Mouse (Mus musculus): ENCODE measurements around the gene Bbox1. TPM values are rescaled to one million over a fixed set of nuclear protein-coding genes. Genes with fewer than 3 reads are reported as not detected.

Bbox1 gene
- polyA plus RNA-seq (2012; rRNA removed), result 3.1 and 3.9 TPM in 2 replicates

DNA sequence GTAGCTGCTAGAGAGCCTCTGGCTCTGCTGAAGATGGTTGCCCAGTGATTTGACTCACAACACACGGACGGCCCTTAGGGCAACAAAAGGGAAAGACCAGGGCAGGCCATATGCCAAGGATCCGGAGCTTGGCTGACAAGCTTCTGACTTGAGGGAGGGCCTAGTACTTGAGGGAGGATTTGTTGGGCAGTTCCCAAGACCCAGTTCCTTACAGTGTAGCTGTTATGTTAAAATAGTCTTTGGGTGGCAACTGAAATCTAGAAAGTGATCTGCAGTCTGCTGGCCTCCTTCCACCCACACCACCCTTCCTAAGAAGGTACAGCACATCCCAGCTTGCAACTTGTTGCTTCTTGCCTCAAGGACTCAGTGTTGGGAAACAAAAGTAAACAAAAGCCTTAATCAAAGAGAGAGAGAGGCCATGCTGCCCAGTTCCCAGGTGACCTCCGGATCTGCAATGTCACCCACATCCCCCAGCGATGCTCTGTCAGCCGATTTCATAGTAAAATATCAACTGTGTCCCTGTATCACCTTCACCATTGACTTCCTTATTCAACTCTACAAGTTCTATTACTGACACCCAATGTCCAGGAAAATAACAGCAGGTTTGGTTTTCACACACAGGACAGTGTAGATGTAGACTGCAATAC lies at the start of gene Bbox1:
Bbox1 (minus strand) TSS at position 52 of the 647 bp plus-strand sequence.
- peak; percentile 23 for DNase-seq (ENCODE audit: low spot score)

GRCm38 (mm10) chr2:110363855-110364254 lies 49.5 kb upstream of the Bbox1 start:
- DNase-seq (ENCODE audit: low spot score), result no peak

- DNase-seq (ENCODE audit: low spot score), result peak; percentile 55
Observed at GRCm38 (mm10) chr2:110362432-110363283, 48.3 kb upstream of the Bbox1 start, which contains the start of gene Fibin. Fibin (minus strand) TSS chr2:110363183.

DNA sequence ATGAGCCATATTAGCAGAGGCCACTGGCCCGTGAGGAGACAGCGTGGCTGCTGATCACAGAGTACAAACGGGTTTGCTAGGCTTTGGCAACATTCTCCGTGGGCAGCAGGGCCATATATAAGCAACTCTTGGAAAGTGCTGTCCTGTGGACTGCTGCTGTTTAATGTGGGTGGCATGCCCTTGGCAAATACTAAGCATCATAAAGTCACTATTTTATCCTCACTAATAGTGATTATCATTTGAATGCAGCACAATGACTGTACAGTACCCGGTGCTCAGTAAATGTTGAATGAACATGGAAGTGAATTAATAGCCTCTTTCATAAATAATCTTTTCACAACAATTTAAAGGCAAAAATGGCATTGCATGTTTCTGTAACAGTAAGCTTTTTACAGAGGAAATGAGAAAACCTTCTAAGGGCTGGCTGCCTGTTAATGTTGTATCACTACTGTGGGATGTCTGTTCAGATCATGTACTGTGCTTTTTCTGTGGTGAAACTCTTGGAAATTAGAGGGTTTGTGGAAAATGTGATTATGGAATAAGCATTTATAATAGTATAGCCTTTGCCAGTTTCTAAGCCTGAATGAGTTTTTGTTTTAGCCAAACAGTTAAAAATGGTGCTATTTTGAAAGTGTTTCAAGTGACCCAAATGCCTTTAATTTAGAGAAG lies 39.1 kb upstream of the Bbox1 start:
- DNase-seq (ENCODE audit: low spot score), result no peak

DNA sequence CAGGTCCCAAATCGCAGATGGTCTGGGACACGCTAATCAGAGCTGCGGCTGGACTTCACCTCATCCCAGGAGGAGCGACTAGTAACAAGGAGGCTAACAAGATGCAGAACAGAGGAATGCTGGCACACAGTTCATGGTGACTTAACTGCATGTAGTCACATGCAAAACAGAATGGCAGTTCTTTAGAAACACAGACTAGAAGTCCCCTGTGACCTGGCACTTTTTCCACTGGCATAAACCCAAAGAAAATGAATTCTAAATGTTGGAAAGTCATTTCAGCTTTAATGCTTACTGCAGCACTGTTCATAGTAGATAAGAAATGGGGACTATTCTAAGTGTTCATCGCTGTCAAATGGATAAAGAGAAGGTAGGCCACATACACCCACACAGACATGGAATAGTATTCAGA lies 37.5 kb upstream of the Bbox1 start:
- DNase-seq (ENCODE audit: low spot score), result no peak

GRCm38 (mm10) chr2:110351406-110351805 lies 37.0 kb upstream of the Bbox1 start:
- no peak for DNase-seq (ENCODE audit: low spot score)

DNA sequence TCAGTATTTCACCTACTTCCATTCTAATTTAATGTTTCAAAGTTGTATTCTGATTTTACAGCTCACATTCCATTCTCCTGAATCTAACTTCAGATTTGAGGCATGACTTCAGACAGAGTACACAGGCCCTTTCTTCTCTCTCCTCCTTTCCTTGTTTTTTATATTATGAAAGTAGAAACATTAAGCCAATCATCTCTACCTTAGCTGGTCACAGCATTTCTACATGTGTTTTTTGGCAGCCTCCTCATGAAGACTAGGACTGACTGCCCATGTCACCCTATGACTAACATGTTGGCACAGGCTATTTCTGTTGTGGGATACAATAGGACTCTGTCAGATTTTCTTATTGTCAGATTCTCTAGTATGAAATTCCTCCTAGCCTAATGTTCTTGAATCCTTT lies 14.6 kb upstream of the Bbox1 start:
- no peak for DNase-seq (ENCODE audit: low spot score)

DNA sequence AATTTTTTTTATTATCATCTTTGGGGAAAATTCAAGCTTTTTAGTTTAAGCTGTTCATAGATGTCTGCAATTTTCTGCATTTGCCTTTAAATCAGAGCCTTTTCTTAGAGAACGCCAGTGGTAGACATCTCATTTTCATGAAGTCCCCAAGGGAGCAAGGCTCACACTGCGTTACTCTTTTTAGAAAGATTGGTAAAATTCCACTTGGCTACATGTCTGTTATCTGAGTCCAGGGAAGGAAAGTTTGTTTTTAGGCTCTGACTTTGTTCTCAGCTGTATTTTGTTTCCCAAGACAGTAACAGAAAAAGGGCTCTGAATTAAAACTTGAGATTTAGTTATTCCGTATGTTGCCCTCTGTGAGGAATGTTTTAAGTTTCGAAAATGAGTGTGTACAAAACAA lies 5.6 kb upstream of the Bbox1 start:
- DNase-seq (ENCODE audit: low spot score), result no peak

GRCm38 (mm10) chr2:110319266-110319665 lies 4.9 kb upstream of the Bbox1 start:
- no peak for DNase-seq (ENCODE audit: low spot score)

GRCm38 (mm10) chr2:110318719-110319118 lies 4.4 kb upstream of the Bbox1 start:
- DNase-seq (ENCODE audit: low spot score), result no peak

- DNase-seq (ENCODE audit: low spot score), result no peak
Observed at GRCm38 (mm10) chr2:110316116-110316883, 1.9 kb upstream of the Bbox1 start.

DNA sequence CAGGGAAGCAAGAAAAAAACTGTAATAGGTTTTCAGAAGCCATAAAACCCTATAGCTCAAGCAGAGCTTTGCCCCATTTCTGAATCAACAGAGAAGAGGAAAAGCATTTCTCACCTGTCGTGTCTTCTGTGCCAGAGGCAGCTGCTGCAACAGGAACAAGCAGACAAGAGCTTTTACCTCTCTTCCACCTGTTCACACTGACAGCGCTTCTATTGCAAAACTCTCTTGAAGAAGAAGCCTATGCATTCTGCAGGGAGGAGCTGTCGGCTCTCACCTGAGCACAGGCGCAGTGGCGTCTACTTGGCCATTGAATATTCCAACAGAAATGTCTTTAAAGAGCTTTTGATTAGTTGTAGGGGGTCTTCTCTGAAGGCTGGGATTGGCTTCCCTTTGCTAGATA lies 286 bp downstream of the Bbox1 start:
- DNase-seq (ENCODE audit: low spot score), result no peak

- no peak for DNase-seq (ENCODE audit: low spot score)
Observed at GRCm38 (mm10) chr2:110313305-110313824, 995 bp downstream of the Bbox1 start.

DNA sequence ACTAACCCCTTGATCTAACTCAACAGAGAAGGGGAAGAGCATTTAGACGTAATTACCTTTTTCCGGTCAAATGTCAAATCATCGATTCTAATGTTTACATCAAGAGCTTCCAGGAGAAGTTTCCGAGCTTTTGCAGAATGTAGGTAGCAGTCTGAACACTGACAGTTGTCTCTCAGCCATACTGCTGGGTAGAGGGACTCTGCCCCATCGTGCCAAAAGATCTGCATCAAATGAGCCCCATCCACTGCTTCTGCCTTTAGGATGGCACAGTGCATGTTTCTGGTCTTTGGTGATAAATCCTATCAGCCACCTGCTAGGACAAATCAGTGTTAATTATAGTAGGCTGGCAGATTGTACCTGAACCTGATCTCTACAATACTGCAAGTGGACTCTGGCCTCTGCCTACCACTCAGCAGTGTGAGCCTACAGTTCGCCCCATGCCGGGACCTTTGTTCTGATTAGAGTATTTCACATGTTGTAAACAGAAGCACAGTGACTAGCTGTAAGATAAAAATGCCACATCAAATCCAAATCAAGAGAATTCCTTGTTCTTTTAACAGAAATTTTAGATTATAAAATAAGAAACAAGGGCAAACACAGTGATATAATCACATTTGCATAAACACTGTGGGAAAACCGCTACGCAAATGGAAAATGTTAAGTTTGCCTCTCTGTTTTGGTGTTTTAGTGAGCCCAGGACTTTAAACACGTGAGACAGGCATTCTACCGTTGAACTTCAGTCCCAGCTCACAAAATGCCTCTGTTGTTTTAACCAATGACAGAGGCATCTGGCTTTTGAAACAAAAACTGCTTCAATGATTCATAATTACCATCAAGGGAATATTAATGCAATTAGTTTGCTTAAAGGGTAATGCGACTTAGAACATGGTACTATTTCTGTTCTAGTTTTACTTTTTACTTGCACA lies 8.7 kb downstream of the Bbox1 start:
- no peak for DNase-seq (ENCODE audit: low spot score)

DNA sequence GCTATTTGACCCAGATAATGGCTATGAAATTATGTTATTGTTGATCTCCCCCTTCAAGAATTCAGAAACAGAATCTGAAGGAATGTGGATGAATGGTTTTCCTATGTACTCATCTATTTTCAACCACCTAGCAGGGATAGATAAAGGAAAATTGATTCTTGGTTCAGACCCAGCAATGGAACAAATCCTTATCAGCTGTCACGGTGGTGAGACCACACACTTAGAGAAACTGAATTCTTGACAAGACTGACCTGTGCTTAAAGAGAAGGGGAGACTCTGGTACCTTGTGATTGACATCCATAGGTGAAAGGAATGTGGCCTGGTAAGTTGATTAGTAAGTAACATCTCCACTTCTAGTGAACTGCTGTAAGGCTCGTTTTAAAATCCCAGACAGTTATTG lies 12.1 kb downstream of the Bbox1 start:
- no peak for DNase-seq (ENCODE audit: low spot score)

- no peak for DNase-seq (ENCODE audit: low spot score)
Observed at GRCm38 (mm10) chr2:110301314-110301713, 13.0 kb downstream of the Bbox1 start.

- no peak for DNase-seq (ENCODE audit: low spot score)
Observed at GRCm38 (mm10) chr2:110294927-110295326, 19.4 kb downstream of the Bbox1 start.

DNA sequence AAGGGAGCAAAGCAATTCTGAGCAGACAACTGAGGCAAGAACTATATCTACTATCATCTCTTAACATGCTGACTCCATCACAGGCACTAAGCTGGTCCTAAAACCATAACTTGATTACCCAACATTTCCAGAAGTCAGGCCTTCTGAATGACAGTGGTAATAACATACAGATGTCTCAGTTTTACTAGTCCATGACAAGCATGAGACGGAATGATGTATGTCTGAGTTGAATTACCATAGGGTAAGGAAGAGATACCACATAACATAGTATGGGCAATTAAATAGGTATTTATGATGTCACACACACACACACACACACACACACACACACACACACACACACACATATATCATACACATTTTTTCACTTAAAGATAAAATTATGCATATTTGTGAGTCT lies 26.4 kb downstream of the Bbox1 start:
- no peak for DNase-seq (ENCODE audit: low spot score)

DNA sequence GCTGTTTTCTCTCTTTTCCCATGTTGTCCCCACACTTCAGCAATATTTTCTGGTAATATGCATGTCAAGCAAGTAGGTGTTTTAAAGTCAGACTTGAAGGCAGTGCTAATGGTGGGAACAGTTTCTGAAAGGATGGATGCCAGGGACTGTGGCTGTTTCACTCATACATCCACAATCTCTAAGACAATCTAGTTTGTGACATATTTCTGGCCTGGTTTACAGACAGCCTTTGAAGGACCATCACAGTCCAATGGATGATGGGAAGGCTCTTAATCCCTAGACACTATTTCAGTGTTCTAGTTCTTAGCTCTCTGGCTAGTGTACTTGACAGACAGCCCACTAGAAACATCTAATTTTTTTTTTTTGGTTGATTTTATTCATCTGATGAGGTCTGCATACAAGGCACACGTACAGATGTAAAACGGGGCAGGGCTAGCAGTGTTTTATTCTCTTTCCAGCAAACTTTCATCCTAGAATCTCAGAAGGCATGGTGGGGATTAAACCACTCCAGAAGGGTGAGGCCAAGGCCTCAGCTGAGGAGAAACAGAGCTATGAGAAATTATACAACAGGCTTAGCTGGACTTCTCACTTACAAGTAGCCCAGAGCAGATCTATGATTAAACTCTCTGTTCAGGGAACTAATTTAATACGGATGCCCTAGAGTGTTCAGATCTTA lies 28.4 kb downstream of the Bbox1 start:
- DNase-seq (ENCODE audit: low spot score), result no peak

DNA sequence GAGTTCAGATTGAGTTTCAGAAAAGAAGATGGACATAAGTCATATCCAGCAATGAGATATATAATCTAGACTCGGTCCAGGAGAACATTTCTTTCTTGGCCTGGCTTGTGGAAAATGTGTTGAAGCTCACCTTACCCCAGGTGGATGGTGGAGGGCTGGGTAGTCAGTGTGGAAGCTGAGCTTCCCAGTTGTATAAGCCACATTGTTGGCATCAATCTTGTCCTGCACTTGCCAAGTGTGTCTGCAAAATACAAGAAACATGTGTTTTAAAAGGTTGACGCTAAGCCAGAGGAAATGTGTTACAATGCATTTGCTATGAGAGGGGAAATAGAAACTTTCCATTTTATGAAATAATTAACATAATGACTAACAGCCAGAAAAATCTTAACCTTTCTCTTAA lies 38.9 kb downstream of the Bbox1 start:
- no peak for DNase-seq (ENCODE audit: low spot score)

Data from urinary bladder, adult 2 months (tissue).